Mouse (Mus musculus) layer of hippocampus, adult 11-12 months (tissue): ENCODE measurements at regions not wholly inside any gene's neighbourhood (a gene's known extent, or its start where the extent isn't known, plus 50 kb on each side); places are given as distances from the start of the nearest gene placed in this dataset.
A peak's percentile ranks its signal among the peaks of the same experiment; 100 is the strongest.

Experiments
- DNase-seq: peaks from one replicate; pipeline ENCODE4 v3.0.0; 2022; ENCODE audit warnings: low spot score

DNA sequence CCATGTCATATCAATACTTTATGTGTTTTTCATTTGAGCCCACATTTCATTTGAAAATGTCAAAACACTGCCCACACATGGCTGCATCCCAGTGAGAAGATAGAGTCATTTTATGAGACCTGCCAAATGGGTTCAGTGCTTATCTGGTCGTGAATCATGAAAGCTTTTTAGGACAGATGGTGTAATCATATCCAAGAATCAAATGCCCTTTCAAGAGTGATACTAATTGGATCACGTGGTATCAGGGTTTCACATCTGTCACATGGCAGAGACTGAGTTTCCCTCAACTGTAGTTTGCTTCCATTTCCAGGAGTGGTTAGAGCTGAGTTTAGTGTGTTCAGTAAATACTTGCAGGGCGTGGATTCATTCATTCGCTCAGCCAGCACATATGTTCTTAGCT, 87.2 kb upstream of the Agbl1 start:
- peak; percentile 46 for DNase-seq

DNA sequence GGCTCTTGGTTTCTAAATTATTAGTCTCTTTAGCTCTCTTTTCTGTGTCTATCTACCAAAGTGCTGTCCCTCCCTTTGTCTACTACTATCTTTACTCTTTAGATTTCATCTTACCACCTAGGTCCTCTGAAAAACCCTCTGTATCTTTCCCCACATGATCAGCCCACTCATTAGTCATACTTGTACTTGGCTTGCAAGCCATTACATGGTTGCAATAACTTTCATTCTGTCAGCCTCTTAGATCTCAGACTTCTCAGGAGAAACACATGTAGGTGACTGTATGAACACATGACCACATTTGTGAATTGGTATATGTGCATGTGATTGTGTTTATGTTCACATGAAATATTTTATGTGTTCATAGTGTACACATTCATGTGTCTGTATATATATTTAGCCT, 83.3 kb upstream of the Agbl1 start:
- no peak for DNase-seq

DNA sequence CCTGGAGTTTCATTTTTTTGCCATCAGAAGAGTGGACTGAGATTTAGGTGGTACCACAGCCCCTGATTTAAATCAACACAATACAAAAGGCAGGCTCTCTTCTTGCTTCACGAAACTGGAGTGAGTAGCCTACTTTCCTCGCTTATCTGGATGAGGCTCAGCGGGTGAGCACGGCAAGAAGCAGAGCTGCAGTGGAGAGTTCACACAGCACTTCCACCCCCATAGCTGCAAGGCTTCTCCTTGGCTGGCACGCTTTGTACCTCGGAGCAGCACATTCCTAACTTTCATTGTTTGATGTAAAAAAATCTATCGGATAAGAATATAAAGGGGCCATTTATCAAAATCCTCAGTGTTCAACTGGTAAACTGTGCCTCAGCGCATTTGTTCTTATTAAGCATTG, 72.8 kb upstream of the Agbl1 start:
- DNase-seq = no peak

DNA sequence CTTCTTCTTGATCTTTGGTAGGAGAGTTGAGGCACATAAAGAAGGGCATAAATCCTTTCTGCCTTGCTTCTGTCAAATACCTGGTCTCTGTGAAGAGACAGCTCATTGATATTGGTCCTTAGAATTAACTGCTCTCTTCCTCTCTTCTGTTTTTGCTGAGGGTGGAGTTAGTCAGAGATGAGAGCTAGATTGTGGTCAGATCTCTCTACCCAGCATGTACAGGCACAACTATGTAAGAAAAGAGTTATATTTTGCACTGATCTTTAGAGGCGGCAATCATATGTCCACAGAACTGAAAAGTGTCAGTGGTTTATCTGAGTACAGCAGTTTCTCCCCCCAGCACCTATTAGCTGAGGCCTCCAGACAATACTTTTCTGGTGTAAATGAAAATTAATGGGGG, 65.5 kb upstream of the Agbl1 start:
- no peak for DNase-seq

DNA sequence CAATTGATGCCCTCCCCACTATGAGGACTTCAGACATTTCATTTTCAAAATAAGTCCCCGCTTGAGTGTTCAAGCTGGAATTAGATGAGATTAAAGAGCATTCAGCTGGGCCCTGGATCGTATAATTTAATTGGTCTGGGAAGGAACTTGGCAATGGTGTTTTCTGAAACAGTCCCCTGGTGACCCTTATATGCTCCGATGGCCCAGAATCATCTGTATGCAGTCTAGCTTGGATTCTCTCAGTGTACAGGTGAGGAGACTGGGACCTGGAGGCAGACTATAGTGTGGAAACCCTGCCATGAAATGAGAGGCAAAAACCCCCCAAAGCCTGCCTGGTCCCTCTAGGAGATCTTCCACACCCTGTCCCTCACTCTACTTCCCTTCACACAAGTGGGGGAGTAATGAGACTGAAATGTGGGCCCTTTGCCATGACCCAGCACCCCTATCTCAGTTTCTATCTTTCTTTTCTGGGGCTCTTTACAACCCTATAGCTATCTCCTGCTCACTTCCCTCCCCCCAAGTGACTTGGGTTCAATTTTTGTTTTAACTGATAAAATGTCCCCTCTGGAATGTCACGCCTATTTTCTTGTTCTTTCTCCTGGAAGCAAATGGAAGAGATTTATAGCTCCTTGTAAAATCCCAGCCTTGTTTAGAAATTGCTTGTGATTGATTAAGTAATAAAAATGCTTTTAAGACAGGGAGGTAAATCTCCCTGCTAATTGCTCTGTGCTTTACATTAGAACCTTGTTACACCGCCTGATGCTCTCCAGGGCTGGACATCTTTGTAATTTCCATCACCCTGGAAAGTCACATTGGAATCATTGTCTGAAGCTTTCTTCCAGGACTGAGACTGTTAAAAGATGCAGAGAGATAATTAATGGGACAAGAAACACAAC, 64.7 kb upstream of the Agbl1 start:
- no peak for DNase-seq

DNA sequence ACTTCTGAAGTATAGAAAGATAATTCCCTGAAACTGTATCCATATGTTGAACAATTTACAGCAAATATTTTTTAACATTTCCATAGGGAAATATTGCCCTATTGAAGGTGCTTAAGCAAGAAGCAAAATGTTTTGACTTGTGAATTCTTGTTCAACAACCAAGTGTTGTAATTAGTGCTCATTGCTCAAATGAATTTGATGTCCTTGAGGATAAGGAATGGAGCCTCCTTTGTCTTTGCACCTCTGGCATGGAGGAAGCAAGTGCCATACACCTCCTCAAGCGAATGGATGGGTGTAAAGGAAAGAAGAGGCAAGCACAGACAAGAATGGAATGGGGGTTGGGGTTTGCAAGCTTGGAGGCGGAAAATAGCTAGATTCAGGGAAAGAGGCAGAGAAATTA, 59.2 kb upstream of the Agbl1 start:
- DNase-seq = no peak

DNA sequence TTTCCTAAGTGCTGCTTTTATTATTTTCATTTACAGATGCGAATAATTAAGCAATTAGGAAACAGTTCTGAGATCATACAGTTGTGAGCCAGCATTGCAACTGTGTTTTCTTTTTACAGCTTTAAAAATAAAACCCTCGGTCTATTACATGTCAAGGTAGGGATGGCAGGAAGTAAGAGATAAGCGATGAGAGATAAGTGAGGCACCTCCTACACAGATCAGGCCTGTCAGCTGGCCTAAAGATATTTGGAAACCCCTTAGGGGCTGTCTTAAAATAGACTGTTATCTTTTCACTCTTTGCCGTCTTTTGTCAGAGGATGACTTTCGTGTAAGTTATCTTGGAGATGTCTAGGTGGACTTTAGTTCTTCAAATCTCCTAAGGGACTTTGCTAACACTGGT, 53.5 kb upstream of the Agbl1 start:
- no peak for DNase-seq

DNA sequence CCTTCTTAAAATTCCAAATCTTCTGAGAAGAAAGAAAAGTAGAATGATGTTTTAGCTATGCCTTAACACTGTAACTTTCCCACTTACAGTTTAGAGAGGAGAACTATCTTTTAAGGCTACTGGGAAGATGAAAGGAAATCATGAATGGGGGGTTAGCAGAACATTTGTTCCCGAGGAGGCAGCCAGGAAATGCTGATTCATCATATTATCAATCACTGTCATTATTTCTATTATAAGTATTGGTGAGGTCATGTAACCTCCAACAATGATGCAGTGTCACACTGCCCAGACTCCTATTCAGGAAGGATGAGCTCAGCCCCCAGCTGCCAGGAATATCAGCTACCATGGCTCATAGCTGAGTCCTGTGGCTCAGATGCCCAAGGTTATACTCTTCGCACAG, 52.3 kb upstream of the Agbl1 start:
- no peak for DNase-seq
